Mouse (Mus musculus) myocyte (in vitro differentiated cells): ENCODE results near the gene Noct.

Experiments used
- CEBPB ChIP-seq: IDR thresholded peaks from 2 replicates; pipeline ENCODE4 v1.6.1; 2011; ENCODE audit warnings: mild to moderate bottlenecking, moderate library complexity; ENCODE audit not compliant: poor library complexity, insufficient read depth, severe bottlenecking
- E2F4 ChIP-seq: IDR thresholded peaks from one replicate; pipeline ENCODE4 v1.6.1; 2011; ENCODE audit warnings: mild to moderate bottlenecking, control low read depth, moderate library complexity; ENCODE audit not compliant: insufficient read depth
- MAX ChIP-seq: IDR thresholded peaks from one replicate; pipeline ENCODE4 v1.6.1; 2011; ENCODE audit warnings: low read depth, mild to moderate bottlenecking, control low read depth
- MYOD1 ChIP-seq, 3 experiments: IDR thresholded peaks; one replicate each; pipeline ENCODE4 v1.6.1; 2011; ENCODE audit warnings: control low read depth in 2 of 3, low read depth in 2 of 3, mild to moderate bottlenecking in 2 of 3, moderate library complexity in 1 of 3; ENCODE audit not compliant: insufficient read length in 2 of 3, control insufficient read depth in 1 of 3
- MYOG ChIP-seq, 3 experiments: IDR thresholded peaks; one replicate each; pipeline ENCODE4 v1.6.1; 2011; ENCODE audit warnings: control low read depth in 2 of 3, low read depth in 2 of 3, mild to moderate bottlenecking in 2 of 3; ENCODE audit not compliant: insufficient read length in 2 of 3, control insufficient read depth in 1 of 3, insufficient read depth in 1 of 3
- POLR2A ChIP-seq: IDR thresholded peaks from one replicate; pipeline ENCODE4 v1.6.1; 2011; ENCODE audit warnings: low read depth, mild to moderate bottlenecking, control low read depth, moderate library complexity; ENCODE audit not compliant: insufficient read length
- POLR2AphosphoS2 ChIP-seq: IDR thresholded peaks from one replicate; pipeline ENCODE4 v1.6.1; 2011; ENCODE audit warnings: low read depth, control low read depth; ENCODE audit not compliant: insufficient read length
- SRF ChIP-seq: IDR thresholded peaks from one replicate; pipeline ENCODE4 v1.6.1; 2011; ENCODE audit warnings: low read depth; ENCODE audit not compliant: control insufficient read depth, insufficient read length
- USF1 ChIP-seq: IDR thresholded peaks from one replicate; pipeline ENCODE4 v1.6.1; 2011; ENCODE audit warnings: low read depth, mild to moderate bottlenecking, control low read depth, moderate library complexity

DNA sequence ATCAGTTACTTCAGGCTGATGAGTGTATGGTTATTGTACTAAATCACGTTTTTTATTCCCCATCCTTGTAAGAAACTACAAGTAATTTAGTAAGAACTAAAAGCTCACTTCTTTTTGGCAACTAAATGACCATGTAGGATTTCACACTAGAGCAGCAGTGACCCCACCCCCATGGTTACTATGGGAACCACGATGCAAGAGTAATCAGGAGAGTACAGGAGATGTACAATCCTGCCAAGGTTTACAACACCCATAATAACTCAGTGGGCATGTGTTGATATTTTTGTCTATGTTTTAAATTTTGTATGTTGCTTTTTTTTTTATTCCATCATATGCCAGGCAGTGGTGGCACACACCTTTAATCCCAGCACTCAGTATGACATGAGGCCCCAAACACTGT lies 71.0 kb downstream of the Noct start:
- no peak for TF ChIP-seq CEBPB
- TF ChIP-seq MYOD1 (IDR thresholded peaks at IDR 0.05; ENCODE audit: control insufficient read depth in 1 of 3, insufficient read length in 2 of 3, low read depth in 2 of 3), result no peak
- no peak for TF ChIP-seq POLR2A
- no peak for TF ChIP-seq USF1
- TF ChIP-seq SRF, result no peak
- TF ChIP-seq E2F4, result no peak
- no peak for TF ChIP-seq MYOG (IDR thresholded peaks at IDR 0.05; ENCODE audit: control insufficient read depth in 1 of 3, insufficient read depth in 1 of 3, insufficient read length in 2 of 3, low read depth in 2 of 3)
- TF ChIP-seq MAX, result no peak
- no peak for TF ChIP-seq POLR2AphosphoS2
